Comparison of ENCODE assay signal across 9 mouse cellular contexts in the genomic region with DNA sequence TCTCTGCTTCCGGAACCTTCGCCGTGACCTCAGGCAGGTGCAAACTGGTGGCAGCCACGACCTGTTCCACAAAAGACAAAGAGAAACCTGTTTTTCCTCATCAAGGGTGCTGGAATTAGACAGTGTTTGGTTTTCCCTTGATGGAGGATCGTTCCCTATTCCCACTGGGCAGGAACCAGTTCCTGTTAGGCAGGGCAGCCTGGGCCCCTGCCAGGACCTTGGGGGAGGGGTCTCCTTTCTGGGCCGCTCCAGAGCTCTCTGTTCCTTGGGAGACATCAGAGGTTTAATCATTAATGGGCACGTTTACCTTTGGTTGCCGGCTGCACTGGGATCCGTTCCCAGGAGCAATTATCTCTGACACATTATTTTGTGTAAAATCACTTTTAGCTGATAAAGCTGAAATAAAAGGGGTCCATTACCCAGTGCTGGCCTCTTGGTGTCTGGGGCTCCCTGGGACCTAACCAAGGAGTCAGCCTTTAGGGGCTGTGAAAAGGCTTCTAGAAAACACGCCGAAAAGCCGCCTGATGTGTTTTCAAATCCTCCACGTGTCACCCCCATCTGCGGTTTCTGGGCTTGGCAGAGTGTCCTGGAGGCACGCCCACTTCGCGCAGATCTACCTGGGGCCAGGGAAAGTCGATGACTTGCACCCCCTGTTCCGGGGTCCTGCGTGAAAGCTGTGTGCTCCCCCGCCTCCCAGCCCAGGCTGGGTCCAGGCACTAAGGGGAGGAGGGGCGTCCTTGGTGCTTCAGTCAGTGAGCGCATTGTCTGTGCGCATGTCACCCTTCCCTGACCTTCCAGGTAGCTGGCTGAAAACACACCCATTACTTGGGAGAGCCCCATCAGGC. TPM values are rescaled to one million over a fixed set of nuclear protein-coding genes. Genes with fewer than 3 reads are reported as not detected.
DNase-seq lines count a peak whose midpoint lies in the region; ATAC-seq lines count a peak whose summit lies in the region.
"Had no signal": no experiment of that assay in that cellular context is flagged by ENCODE, and none has a peak within 500 bp of the region (broad histone marks: within the 10 kb centered on the region; RNA-seq: fewer than 3 reads in every experiment).

No protein-coding gene starts in this region.

- DNase-seq in left cerebral cortex, postnatal 4 days = peak; percentile 52
- DNase-seq in left cerebral cortex, adult 11 months (ENCODE audit: low spot score) = no peak
- peak; percentile 92 for DNase-seq in kidney, adult 18-20 months
- DNase-seq in lung, adult 18-20 months = peak; percentile 87 to 93
- DNase-seq in retina, embryonic 14.5 days (ENCODE audit: low spot score) = no peak

- peak overlapping the region; percentile 8; the same call in 1 of the 2 replicates for H3K9ac ChIP-seq in embryonic facial prominence, embryonic 13.5 days
- H3K9ac ChIP-seq in midbrain, embryonic 15.5 days = no peak overlapping the region

- no peak overlapping the region for H3K4me3 ChIP-seq in embryonic facial prominence, embryonic 13.5 days
- no peak overlapping the region for H3K4me3 ChIP-seq in midbrain, embryonic 15.5 days

- H3K27ac ChIP-seq in embryonic facial prominence, embryonic 13.5 days = peak overlapping the region; percentile 92
- H3K27ac ChIP-seq in midbrain, embryonic 15.5 days = no peak overlapping the region

- intact Hi-C loops in left cerebral cortex, postnatal 4 days (cut with DNase I) = no loop called here

- H3K27me3 ChIP-seq in embryonic facial prominence, embryonic 13.5 days = no peaks in the 10 kb centered on the region
- no peaks in the 10 kb centered on the region for H3K27me3 ChIP-seq in midbrain, embryonic 15.5 days (replicated peaks)

- no peaks in the 10 kb centered on the region for H3K9me3 ChIP-seq in embryonic facial prominence, embryonic 13.5 days
- no peaks in the 10 kb centered on the region for H3K9me3 ChIP-seq in midbrain, embryonic 15.5 days

- 33% methylated on average over 24 of the region's 24 CpGs for WGBS in embryonic facial prominence, embryonic 13.5 days
- 43% methylated on average over 24 of the region's 24 CpGs for WGBS in midbrain, embryonic 15.5 days

- peak overlapping the region; percentile 24 for H3K4me2 ChIP-seq in embryonic facial prominence, embryonic 13.5 days
- no peak overlapping the region for H3K4me2 ChIP-seq in midbrain, embryonic 15.5 days

- ATAC-seq in embryonic facial prominence, embryonic 13.5 days (ENCODE audit: insufficient number of reproducible peaks, insufficient read depth, low FRiP score, low TSS enrichment, low read depth) = peak; percentile 28; the same call in 1 of the 2 replicates
- ATAC-seq in frontal cortex, adult (ENCODE audit: low TSS enrichment) = no peak
- no peak for ATAC-seq in midbrain, embryonic 15.5 days (replicated peaks)

- H3K36me3 ChIP-seq in embryonic facial prominence, embryonic 13.5 days = no peaks in the 10 kb centered on the region
- no peaks in the 10 kb centered on the region for H3K36me3 ChIP-seq in midbrain, embryonic 15.5 days (replicated peaks)

- peaks cover 58% of the 10 kb centered on the region for H3K4me1 ChIP-seq in embryonic facial prominence, embryonic 13.5 days
- H3K4me1 ChIP-seq in midbrain, embryonic 15.5 days = 0 out of 2 replicates have a peak, but pooled peaks cover 12% of the 10 kb centered on the region

RNA-seq across cellular contexts. Expression of a gene that starts 29.0 kb away (rescaled TPM):
- 10 to 100 TPM; 58.1 to 60.3 TPM for total RNA-seq in left cerebral cortex, postnatal 4 days (2021)
- polyA plus RNA-seq in embryonic facial prominence, embryonic 13.5 days (2015; fragmentation: Nextera tagmentation; extraction: Ambion mirVana) = 12.3 and 15.2 TPM in 2 replicates
- polyA plus RNA-seq in midbrain, embryonic 15.5 days (2015; fragmentation: Nextera tagmentation; extraction: Ambion mirVana) = 40.4 and 41.8 TPM in 2 replicates

RNA-seq across cellular contexts. Expression of a gene that starts 29.8 kb away (rescaled TPM):
- total RNA-seq in left cerebral cortex, postnatal 4 days (2021) = 100 to 1,000 TPM; 363 to 384 TPM
- 644 and 681 TPM in 2 replicates for polyA plus RNA-seq in embryonic facial prominence, embryonic 13.5 days (2015; fragmentation: Nextera tagmentation; extraction: Ambion mirVana)
- polyA plus RNA-seq in midbrain, embryonic 15.5 days (2015; fragmentation: Nextera tagmentation; extraction: Ambion mirVana) = 664 and 669 TPM in 2 replicates

RNA-seq across cellular contexts. Expression of a gene that starts 34.4 kb away (rescaled TPM):
- total RNA-seq in left cerebral cortex, postnatal 4 days (2021) = under 1 TPM; 0.34 to 0.56 TPM
- polyA plus RNA-seq in embryonic facial prominence, embryonic 13.5 days (2015; fragmentation: Nextera tagmentation; extraction: Ambion mirVana) = 0.34 and 1.1 TPM in 2 replicates
- polyA plus RNA-seq in midbrain, embryonic 15.5 days (2015; fragmentation: Nextera tagmentation; extraction: Ambion mirVana) = 0.28 and 0.42 TPM in 2 replicates

RNA-seq across cellular contexts. Expression of a gene that starts 44.2 kb away (rescaled TPM):
- not detected for total RNA-seq in left cerebral cortex, postnatal 4 days (2021)
- polyA plus RNA-seq in embryonic facial prominence, embryonic 13.5 days (2015; fragmentation: Nextera tagmentation; extraction: Ambion mirVana) = not detected in 2 replicates
- not detected in 2 replicates for polyA plus RNA-seq in midbrain, embryonic 15.5 days (2015; fragmentation: Nextera tagmentation; extraction: Ambion mirVana)
- total RNA-seq: left cerebral cortex, postnatal 10 days had no signal

Comparison
In these comparisons a context has a peak if more than half of its experiments do, and no peak if none do; other contexts are left out.
1. DNase-seq: peak in left cerebral cortex, postnatal 4 days (single experiment), kidney, adult 18-20 months (single experiment) and lung, adult 18-20 months (2 of 2); none in left cerebral cortex, adult 11 months (single experiment) and retina, embryonic 14.5 days (single experiment).